Mouse (Mus musculus) embryonic facial prominence, embryonic 13.5 days (tissue): ENCODE measurements around the gene Emc9. TPM values are rescaled to one million over a fixed set of nuclear protein-coding genes. Genes with fewer than 3 reads are reported as not detected.

ENCODE experiments used
- ATAC-seq: fragments of 200-750 bp; cut with Nextera tagmentation; 2 replicates; pipeline ENCODE4 v1.8.0; 2017; ENCODE audit warnings: low read depth; ENCODE audit not compliant: insufficient number of reproducible peaks, insufficient read depth, low FRiP score, low TSS enrichment
- H3K27ac ChIP-seq: fragments of 300-500 bp; sonication (generic); 2 replicates; pipeline ENCODE4 v1.5.1; 2015; ENCODE audit warnings: moderate library complexity, mild to moderate bottlenecking, inconsistent platforms
- H3K27me3 ChIP-seq: fragments of 300-500 bp; sonication (generic); 2 replicates; pipeline ENCODE4 v1.6.1; 2015; ENCODE audit warnings: mild to moderate bottlenecking, inconsistent platforms
- H3K36me3 ChIP-seq: fragments of 300-500 bp; sonication (generic); 2 replicates; pipeline ENCODE4 v1.6.1; 2015; ENCODE audit warnings: mild to moderate bottlenecking, inconsistent platforms
- H3K4me1 ChIP-seq: fragments of 300-500 bp; sonication (generic); 2 replicates; pipeline ENCODE4 v1.6.1; 2015; ENCODE audit warnings: inconsistent platforms
- H3K4me2 ChIP-seq: fragments of 300-500 bp; sonication (generic); 2 replicates; pipeline ENCODE4 v1.6.1; 2015; ENCODE audit warnings: moderate library complexity, mild to moderate bottlenecking, inconsistent platforms
- H3K4me3 ChIP-seq: fragments of 300-500 bp; sonication (generic); 2 replicates; pipeline ENCODE4 v1.5.1; 2015; ENCODE audit warnings: mild to moderate bottlenecking, inconsistent platforms
- H3K9ac ChIP-seq: fragments of 300-500 bp; sonication (generic); 2 replicates; pipeline ENCODE4 v1.6.1; 2015; ENCODE audit warnings: mild to moderate bottlenecking, inconsistent platforms
- H3K9me3 ChIP-seq: fragments of 300-500 bp; sonication (generic); 2 replicates; pipeline ENCODE4 v1.6.1; 2016; ENCODE audit warnings: inconsistent platforms
- WGBS: fragments of 180-500 bp; shearing (Covaris S2); methylation state at CpG from one replicate; pipeline ENCODE4 v1.1.7; 2015; ENCODE audit warnings: mixed read lengths; 5-methylcytosine and 5-hydroxymethylcytosine counted together
- polyA plus RNA-seq: library from polyadenylated mRNA; unstranded; fragments of >200 nt; fragmentation: Nextera tagmentation; extraction: Ambion mirVana; gene quantifications from 2 replicates; pipeline ENCODE4 v1.2.1, GENCODE M21; 2015

The Emc9 gene
- polyA plus RNA-seq: 4.7 and 4.8 TPM in 2 replicates

DNA sequence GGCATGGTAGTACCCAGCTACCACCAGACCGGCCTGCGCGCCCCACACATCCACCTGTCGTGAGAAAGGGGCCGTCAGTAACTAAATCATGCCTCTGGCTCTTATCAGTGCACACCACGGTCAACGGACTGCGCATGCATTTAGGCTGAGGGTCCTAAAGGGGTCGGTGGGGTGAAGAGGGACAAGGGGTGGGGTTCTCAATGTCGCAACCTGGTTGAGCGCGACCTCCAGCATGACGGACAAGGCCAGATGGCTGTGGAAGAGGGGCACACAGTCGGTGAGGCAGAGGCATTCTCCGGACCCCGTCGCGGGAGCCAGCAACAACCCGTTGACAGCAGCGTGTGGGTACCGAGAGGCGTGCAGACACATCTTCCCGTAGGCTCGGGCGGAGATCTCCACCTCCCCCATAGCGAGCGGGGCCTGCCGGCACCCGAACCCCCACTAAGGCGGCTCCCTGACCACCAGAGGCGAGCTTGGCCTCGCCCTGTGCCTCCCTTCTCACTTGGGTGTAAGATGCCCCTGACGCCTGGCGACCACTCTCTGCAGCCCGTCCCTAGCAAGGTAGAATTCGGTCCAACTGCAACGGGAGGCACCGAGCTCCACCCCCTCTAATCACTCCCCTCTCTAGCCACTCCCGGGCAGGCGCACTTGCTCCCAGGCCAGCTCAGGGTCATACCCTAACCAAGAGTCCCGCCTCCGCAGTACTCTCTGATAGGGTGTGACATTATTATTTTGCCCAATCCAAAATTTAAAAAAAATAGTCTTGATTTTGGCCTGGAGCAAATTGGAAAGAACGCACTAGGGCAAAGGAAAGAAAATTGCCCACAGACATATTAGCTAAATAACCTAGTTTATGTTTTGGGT is at the start of gene Emc9:
Gene Emc9 (minus strand): TSS at position 601 of the 864 bp plus-strand sequence.
- Histone ChIP-seq H3K4me3 (peak within 1 kb of the TSS; percentile 52), H3K27ac (no peak within 1 kb of the TSS), H3K9me3 (no peaks in the 10 kb centered on the region), H3K4me1 (peaks cover 21% of the 10 kb centered on the region), H3K9ac (peak within 1 kb of the TSS; percentile 74), H3K27me3 (peaks cover 9% of the 10 kb centered on the region; the same call in 1 of the 2 replicates), H3K4me2 (peak within 1 kb of the TSS; percentile 87), H3K36me3 (peaks cover 48% of the 10 kb centered on the region)
- ATAC-seq: 0 out of 2 replicates have a peak, but pooled peaks have one; percentile 65
- 2% methylated on average over 43 of the region's 43 CpGs for WGBS

DNA sequence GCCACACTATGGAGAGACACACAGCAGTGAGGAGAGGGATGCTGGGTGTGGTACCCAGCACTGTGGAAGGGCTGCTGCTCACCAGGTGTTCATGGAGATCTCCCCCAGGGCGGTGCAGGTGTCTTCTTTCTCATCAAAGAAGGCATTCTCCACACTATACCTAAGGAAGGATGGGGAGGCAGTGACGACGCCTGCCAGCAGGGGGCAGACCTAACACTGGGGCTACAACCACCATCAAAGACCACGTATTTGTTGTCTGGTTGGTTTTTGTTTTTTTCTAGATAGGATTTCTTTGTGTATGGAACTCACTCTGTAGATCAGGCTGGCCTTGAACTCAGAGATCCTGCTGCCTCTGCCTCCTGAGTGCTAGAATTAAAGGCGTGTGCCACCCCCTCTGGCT is 44.2 kb upstream of the Emc9 start:
- H3K36me3 ChIP-seq: peaks cover 98% of the 10 kb centered on the region
- no peak for ATAC-seq
- no peaks in the 10 kb centered on the region for H3K9me3 ChIP-seq
- no peaks in the 10 kb centered on the region for H3K27me3 ChIP-seq
- no peak overlapping the region for H3K4me2 ChIP-seq
- WGBS: 57% methylated on average over 5 of the region's 5 CpGs
- no peak overlapping the region for H3K27ac ChIP-seq
- H3K4me3 ChIP-seq: no peak overlapping the region
- no peak overlapping the region for H3K9ac ChIP-seq
- peaks cover 6% of the 10 kb centered on the region for H3K4me1 ChIP-seq

GRCm38 (mm10) chr14:55628077-55628827 is 43.1 kb upstream of the Emc9 start:
- H3K4me2 ChIP-seq: no peak overlapping the region
- no peak for ATAC-seq
- peaks cover 96% of the 10 kb centered on the region for H3K36me3 ChIP-seq
- no peaks in the 10 kb centered on the region for H3K4me1 ChIP-seq
- H3K9ac ChIP-seq: no peak overlapping the region
- H3K9me3 ChIP-seq: no peaks in the 10 kb centered on the region
- no peak overlapping the region for H3K27ac ChIP-seq
- H3K4me3 ChIP-seq: no peak overlapping the region
- no peaks in the 10 kb centered on the region for H3K27me3 ChIP-seq
- 93% methylated on average over 27 of the region's 27 CpGs for WGBS

GRCm38 (mm10) chr14:55618486-55619195 is 33.5 kb upstream of the Emc9 start:
- WGBS: 41% methylated on average over 22 of the region's 22 CpGs
- Histone ChIP-seq H3K4me3 (peak overlapping the region; percentile 11), H3K36me3 (peaks cover under 1% of the 10 kb centered on the region; the same call in 1 of the 2 replicates), H3K9ac (peak overlapping the region; percentile 46; the same call in 1 of the 2 replicates), H3K4me1 (peaks cover 6% of the 10 kb centered on the region; the same call in 1 of the 2 replicates), H3K27ac (no peak overlapping the region), H3K9me3 (no peaks in the 10 kb centered on the region), H3K27me3 (no peaks in the 10 kb centered on the region), H3K4me2 (peak overlapping the region; percentile 44)
- ATAC-seq: no peak

- Histone ChIP-seq H3K27ac (no peak within 1 kb of the TSS), H3K27me3 (no peaks in the 10 kb centered on the region), H3K9ac (peak within 1 kb of the TSS; percentile 46; the same call in 1 of the 2 replicates), H3K4me2 (peak within 1 kb of the TSS; percentile 44), H3K4me1 (peaks cover 6% of the 10 kb centered on the region; the same call in 1 of the 2 replicates), H3K4me3 (peak within 1 kb of the TSS; percentile 11), H3K9me3 (no peaks in the 10 kb centered on the region), H3K36me3 (no peaks in the 10 kb centered on the region)
- ATAC-seq: no peak
- WGBS: 27% methylated on average over 21 of the region's 21 CpGs
These were observed 32.7 kb upstream of the Emc9 start, which contains the start of gene Rec8 for GRCm38 (mm10) chr14:55617822-55618221. TSS of gene Rec8 (plus strand) at chr14:55618037.

- Histone ChIP-seq H3K9me3 (no peaks in the 10 kb centered on the region), H3K9ac (no peak overlapping the region)
- no peak for ATAC-seq
These were observed 31.7 kb upstream of the Emc9 start for GRCm38 (mm10) chr14:55616844-55617243.

DNA sequence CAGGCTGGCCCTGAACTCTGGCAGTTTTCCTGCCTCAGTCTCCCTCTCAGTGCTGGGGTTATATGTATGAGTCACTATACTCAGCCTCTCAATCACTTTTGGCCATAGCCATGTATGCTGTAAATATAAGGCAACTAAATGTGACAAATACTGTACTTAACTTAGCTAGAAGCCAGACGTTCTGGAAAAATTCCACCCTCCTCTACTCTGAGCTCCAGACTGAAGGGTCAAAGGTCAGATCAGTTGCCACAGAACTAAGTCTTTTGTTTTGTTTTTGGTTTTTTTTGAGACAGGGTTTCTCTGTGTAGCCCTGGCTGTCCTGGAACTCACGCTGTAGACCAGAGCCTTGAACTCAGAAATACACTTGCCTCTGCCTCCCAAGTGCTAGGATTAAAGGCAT is 30.8 kb upstream of the Emc9 start:
- Histone ChIP-seq H3K27ac (no peak overlapping the region), H3K9me3 (no peaks in the 10 kb centered on the region), H3K4me1 (peaks cover 6% of the 10 kb centered on the region; the same call in 1 of the 2 replicates), H3K4me2 (no peak overlapping the region), H3K36me3 (no peaks in the 10 kb centered on the region), H3K9ac (no peak overlapping the region), H3K27me3 (no peaks in the 10 kb centered on the region), H3K4me3 (no peak overlapping the region)
- ATAC-seq: no peak
- WGBS: 38% methylated on average over 2 of the region's 2 CpGs

More at GRCm38 (mm10) chr14:55616844-55617243, 31.7 kb upstream of the Emc9 start:
- H3K4me2 ChIP-seq: no peak overlapping the region
- H3K4me3 ChIP-seq: no peak overlapping the region
- H3K4me1 ChIP-seq: peaks cover 6% of the 10 kb centered on the region; the same call in 1 of the 2 replicates
- WGBS: 75% methylated on average over 2 of the region's 2 CpGs
- no peaks in the 10 kb centered on the region for H3K36me3 ChIP-seq
- no peak overlapping the region for H3K27ac ChIP-seq
- no peaks in the 10 kb centered on the region for H3K27me3 ChIP-seq

- Histone ChIP-seq H3K9me3 (no peaks in the 10 kb centered on the region), H3K27me3 (no peaks in the 10 kb centered on the region), H3K4me2 (no peak overlapping the region), H3K4me1 (peaks cover 6% of the 10 kb centered on the region; the same call in 1 of the 2 replicates), H3K27ac (no peak overlapping the region), H3K4me3 (no peak overlapping the region), H3K36me3 (peaks cover 3% of the 10 kb centered on the region; the same call in 1 of the 2 replicates), H3K9ac (no peak overlapping the region)
- 77% methylated on average over 7 of the region's 7 CpGs for WGBS
- ATAC-seq: no peak
These were observed 29.6 kb upstream of the Emc9 start for GRCm38 (mm10) chr14:55614565-55615178.

GRCm38 (mm10) chr14:55613346-55613745 is 28.2 kb upstream of the Emc9 start:
- WGBS: 69% methylated on average over 6 of the region's 6 CpGs
- Histone ChIP-seq H3K4me3 (no peak overlapping the region), H3K9me3 (no peaks in the 10 kb centered on the region), H3K4me1 (peaks cover under 1% of the 10 kb centered on the region; the same call in 1 of the 2 replicates), H3K27me3 (no peaks in the 10 kb centered on the region), H3K27ac (no peak overlapping the region), H3K4me2 (no peak overlapping the region), H3K36me3 (peaks cover 16% of the 10 kb centered on the region), H3K9ac (no peak overlapping the region)
- ATAC-seq: no peak

DNA sequence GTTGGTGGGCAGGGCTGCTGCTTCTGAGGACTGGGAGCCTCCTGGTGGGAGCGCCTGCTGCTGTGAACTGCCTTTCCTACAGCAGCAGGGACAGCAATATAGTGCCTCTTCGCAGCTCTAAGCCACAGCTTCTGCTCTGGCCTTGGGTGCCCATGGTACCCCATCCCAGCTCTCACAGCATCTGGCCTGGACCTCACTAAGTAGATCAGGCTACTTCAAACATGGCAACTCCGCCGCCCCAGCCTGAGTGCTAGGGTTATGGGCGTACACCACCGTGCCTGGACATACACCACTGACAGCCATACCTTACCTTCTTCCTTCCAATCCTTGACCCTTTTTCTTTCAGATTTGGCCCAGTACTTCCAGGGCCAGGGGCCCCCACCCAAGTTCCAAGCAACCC is 23.2 kb upstream of the Emc9 start:
- no peak overlapping the region for H3K4me3 ChIP-seq
- ATAC-seq: no peak
- H3K27me3 ChIP-seq: no peaks in the 10 kb centered on the region
- peaks cover 12% of the 10 kb centered on the region for H3K4me1 ChIP-seq
- H3K4me2 ChIP-seq: no peak overlapping the region
- peaks cover 45% of the 10 kb centered on the region for H3K36me3 ChIP-seq
- H3K9ac ChIP-seq: 0 out of 2 replicates have a peak overlapping the region, but pooled peaks have one; percentile 12
- no peaks in the 10 kb centered on the region for H3K9me3 ChIP-seq
- H3K27ac ChIP-seq: no peak overlapping the region
- 97% methylated on average over 6 of the region's 6 CpGs for WGBS
